Mouse (Mus musculus): ENCODE measurements around the gene Phf2. TPM values are rescaled to one million over a fixed set of nuclear protein-coding genes. Genes with fewer than 3 reads are reported as not detected.
"Not testable (repeated sequence)": the region's sequence is repeated elsewhere in the genome, so short reads cannot be mapped to it uniquely, and the experiment has no call there.

Phf2 gene
- total and polyA plus RNA-seq, 2 experiments from 2014 or later, result 4.7 to 25.0 TPM

DNA sequence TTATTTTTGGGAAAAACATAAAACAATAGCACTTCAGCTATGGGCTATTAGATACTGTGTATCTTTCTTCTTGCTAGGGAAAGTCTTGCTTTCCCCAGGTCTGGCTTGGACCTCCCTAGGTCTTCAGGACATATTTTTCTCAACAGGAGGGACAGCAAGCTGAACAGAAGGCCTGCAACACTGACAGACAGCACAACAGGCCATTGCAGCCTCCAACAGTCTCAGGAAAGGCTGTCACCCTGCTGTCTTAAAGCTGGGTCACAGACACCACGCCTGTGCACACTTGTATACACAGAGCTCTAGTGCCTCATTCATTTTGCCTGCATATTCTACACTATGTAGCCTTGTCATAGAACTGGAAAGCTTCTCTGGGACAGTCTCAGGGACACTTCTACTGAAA is 56.5 kb downstream of the Phf2 start:
- no peak for ATAC-seq
- H3K4me1 ChIP-seq (ENCODE audit: insufficient read depth, low read length), result no peaks in the 10 kb centered on the region
- no peaks in the 10 kb centered on the region for H3K9me3 ChIP-seq (ENCODE audit: low read length)
- peaks cover 66% of the 10 kb centered on the region for H3K36me3 ChIP-seq (ENCODE audit: insufficient read depth, low read length)
- H3K4me2 ChIP-seq (ENCODE audit: low read depth, low read length), result no peak overlapping the region
- no peak for TF ChIP-seq CTCF (IDR thresholded peaks at IDR 0.05; ENCODE audit: low read depth)
- no peak overlapping the region for H3K9ac ChIP-seq (replicated peaks; ENCODE audit: low read length)
- no peak overlapping the region for H3K4me3 ChIP-seq (ENCODE audit: low read length)
- 86% methylated on average over 1 of the region's 1 CpGs for WGBS
- no peaks in the 10 kb centered on the region for H3K27me3 ChIP-seq (ENCODE audit: insufficient read depth, low read length)
- no peak for DNase-seq (ENCODE audit: low spot score)
- no peak overlapping the region for H3K27ac ChIP-seq

DNA sequence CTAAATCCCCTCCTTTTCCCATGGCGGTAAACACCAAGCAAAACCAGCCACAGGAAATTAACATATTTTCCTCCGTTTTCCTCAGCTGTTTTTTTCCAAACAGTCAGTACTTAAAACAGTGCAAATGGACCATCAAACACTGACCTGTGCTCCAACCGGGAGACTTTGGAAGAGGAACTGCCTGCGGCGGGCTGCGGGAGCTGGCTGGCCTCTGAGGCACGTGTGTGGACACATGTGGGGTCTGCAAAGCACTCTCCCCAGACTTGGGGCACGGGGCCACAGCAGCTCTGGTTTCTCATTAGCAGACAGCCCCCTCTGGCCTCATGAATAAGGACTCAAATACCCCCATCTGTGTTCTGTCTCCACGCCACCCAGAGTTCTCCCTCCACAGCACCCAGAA is 59.9 kb downstream of the Phf2 start:
- Histone ChIP-seq H3K36me3 (ENCODE audit: insufficient read depth, low read length) (peaks cover 37% of the 10 kb centered on the region), H3K9ac (replicated peaks; ENCODE audit: low read length) (no peak overlapping the region), H3K4me2 (ENCODE audit: low read depth, low read length) (no peak overlapping the region), H3K27me3 (ENCODE audit: insufficient read depth, low read length) (no peaks in the 10 kb centered on the region), H3K4me3 (ENCODE audit: low read length) (no peak overlapping the region), H3K4me1 (ENCODE audit: insufficient read depth, low read length) (no peaks in the 10 kb centered on the region), H3K27ac (no peak overlapping the region), H3K9me3 (ENCODE audit: low read length) (no peaks in the 10 kb centered on the region)
- ATAC-seq, result no peak
- WGBS, result 79% methylated on average over 9 of the region's 9 CpGs
- no peak for TF ChIP-seq CTCF (IDR thresholded peaks at IDR 0.05; ENCODE audit: low read depth)
- no peak for DNase-seq (ENCODE audit: low spot score)

DNA sequence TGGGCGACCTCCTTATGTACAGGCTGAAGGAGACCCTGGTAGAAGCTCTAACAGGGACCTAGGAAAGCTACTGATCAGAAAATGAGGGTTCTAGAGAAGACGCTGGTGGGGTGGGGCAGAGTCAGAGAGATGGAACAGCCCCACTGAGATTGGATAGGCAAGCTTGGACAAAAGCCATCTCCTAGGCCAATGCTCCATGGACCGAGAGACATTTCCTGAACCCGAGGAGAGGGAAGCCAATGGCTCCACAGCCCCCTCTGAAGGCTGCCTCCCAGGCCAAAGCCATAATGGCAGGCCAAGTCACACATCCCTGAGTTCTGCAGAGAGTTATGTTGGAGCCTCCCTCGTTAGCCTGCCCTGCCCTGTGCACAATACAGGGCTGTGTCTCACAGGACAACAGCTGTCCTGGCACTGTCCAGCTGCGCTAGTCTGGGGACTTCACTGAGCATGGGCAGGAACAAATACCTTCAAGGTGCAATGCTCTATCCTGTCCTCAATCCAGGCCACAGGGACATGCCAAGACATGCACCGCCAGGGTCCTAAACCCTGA is 60.6 kb downstream of the Phf2 start:
- peaks cover 31% of the 10 kb centered on the region for H3K36me3 ChIP-seq (ENCODE audit: insufficient read depth, low read length)
- DNase-seq (ENCODE audit: low spot score), result peak; percentile 19

DNA sequence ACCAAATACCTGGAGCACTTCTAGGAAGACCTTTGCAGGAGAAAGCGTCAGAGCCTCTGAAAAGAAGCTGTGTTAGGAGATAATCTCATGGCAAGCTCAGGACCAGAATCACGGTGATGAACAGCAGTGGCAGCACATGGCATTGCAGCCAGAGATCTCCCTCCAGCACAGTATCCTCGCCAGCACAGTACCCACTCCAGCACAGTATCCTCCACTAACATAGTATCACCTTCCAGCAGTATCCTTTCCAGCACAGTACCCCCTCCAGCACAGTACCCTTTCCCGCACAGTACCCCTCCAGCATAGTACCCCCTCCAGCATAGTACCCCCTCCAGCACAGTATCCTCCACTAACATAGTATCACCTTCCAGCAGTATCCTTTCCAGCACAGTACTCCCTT is 61.3 kb downstream of the Phf2 start:
- H3K9ac ChIP-seq (replicated peaks; ENCODE audit: low read length); H3K27ac ChIP-seq; DNase-seq (ENCODE audit: low spot score); H3K4me3 ChIP-seq (ENCODE audit: low read length); H3K4me1 ChIP-seq (ENCODE audit: insufficient read depth, low read length); H3K4me2 ChIP-seq (ENCODE audit: low read depth, low read length); H3K27me3 ChIP-seq (ENCODE audit: insufficient read depth, low read length); H3K9me3 ChIP-seq (ENCODE audit: low read length): not testable (repeated sequence)
- TF ChIP-seq CTCF (IDR thresholded peaks at IDR 0.05; ENCODE audit: low read depth), result peak; percentile 36
- 81% methylated on average over 4 of the region's 4 CpGs for WGBS
- ATAC-seq, result peak; percentile 41
- peaks cover 29% of the 10 kb centered on the region for H3K36me3 ChIP-seq (ENCODE audit: insufficient read depth, low read length)

More for the DNA sequence above, 60.6 kb downstream of the Phf2 start:
- WGBS, result 75% methylated on average over 7 of the region's 7 CpGs
- ATAC-seq, result no peak
- Histone ChIP-seq H3K9ac (replicated peaks; ENCODE audit: low read length) (no peak overlapping the region), H3K4me1 (ENCODE audit: insufficient read depth, low read length) (no peaks in the 10 kb centered on the region), H3K4me3 (ENCODE audit: low read length) (no peak overlapping the region), H3K9me3 (ENCODE audit: low read length) (no peaks in the 10 kb centered on the region), H3K27ac (no peak overlapping the region), H3K4me2 (ENCODE audit: low read depth, low read length) (no peak overlapping the region), H3K27me3 (ENCODE audit: insufficient read depth, low read length) (no peaks in the 10 kb centered on the region)
- peak; percentile 37; the same call in 1 of the 2 replicates for TF ChIP-seq CTCF (IDR thresholded peaks at IDR 0.05; ENCODE audit: low read depth)

DNA sequence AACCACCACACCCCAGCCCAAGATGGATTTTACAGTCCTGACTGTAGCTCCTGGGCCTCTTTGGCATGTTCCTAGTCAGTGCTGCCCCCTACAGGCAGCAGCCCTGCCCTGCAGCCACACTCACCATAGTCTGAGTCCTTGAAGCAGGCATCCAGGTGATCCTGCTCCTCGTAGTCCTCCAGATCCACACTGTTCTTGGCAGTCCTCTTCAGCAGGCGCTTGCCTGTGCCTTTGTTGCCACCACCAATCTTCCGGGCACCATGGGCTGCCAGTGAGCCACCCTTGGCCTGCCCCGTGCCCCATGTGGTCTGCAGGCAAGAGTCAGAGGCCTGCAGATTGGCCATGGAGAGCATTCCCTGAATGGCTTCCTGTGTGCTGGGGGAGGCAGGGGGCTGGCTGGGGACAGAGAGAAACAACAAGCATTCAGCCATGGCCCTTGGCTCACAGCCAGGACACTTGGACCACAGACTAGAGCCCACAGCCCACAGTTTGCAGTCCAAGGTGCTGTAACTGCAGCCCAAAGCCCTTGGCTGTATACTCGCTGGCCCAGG is 63.4 kb downstream of the Phf2 start:
- no peaks in the 10 kb centered on the region for H3K27me3 ChIP-seq (ENCODE audit: insufficient read depth, low read length)
- peak overlapping the region; percentile 51; the same call in 1 of the 2 replicates for H3K27ac ChIP-seq
- peaks cover 34% of the 10 kb centered on the region for H3K36me3 ChIP-seq (ENCODE audit: insufficient read depth, low read length)
- H3K9ac ChIP-seq (replicated peaks; ENCODE audit: low read length), result 0 out of 2 replicates have a peak overlapping the region, but pooled peaks have one; percentile 4
- WGBS, result 49% methylated on average over 5 of the region's 5 CpGs
- H3K4me1 ChIP-seq (ENCODE audit: insufficient read depth, low read length), result no peaks in the 10 kb centered on the region
- no peaks in the 10 kb centered on the region for H3K9me3 ChIP-seq (ENCODE audit: low read length)
- no peak overlapping the region for H3K4me2 ChIP-seq (ENCODE audit: low read depth, low read length)
- peak; percentile 75 for DNase-seq (ENCODE audit: low spot score)
- no peak overlapping the region for H3K4me3 ChIP-seq (ENCODE audit: low read length)
- peak; percentile 91 for TF ChIP-seq CTCF (IDR thresholded peaks at IDR 0.05; ENCODE audit: low read depth)
- peak; percentile 53 for ATAC-seq

DNA sequence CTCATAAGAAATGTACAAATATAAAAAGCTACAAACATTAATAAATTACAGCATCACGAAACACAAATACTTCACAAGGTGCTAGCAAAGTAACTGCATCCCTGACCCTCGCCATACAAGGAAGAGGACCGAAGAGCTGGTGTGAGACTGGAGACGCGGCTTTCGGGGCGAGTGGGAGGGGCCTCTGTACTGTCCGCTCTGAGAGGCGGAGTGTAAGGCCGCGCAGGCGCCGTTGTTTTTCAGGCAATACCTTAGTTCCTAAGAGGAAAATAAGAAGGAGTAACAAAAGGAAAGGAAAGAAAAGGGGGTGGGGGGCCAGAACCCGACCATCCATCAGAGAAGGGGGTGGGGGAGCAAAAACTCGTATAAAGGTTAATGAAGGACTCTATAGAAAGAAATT is 68.7 kb downstream of the Phf2 start:
- DNase-seq (ENCODE audit: low spot score) (no peak), ATAC-seq (no peak)
- no peak overlapping the region for H3K9ac ChIP-seq (replicated peaks; ENCODE audit: low read length)
- H3K4me3 ChIP-seq (ENCODE audit: low read length), result no peak overlapping the region
- H3K9me3 ChIP-seq (ENCODE audit: low read length), result no peaks in the 10 kb centered on the region
- no peak for TF ChIP-seq CTCF (IDR thresholded peaks at IDR 0.05; ENCODE audit: low read depth)
- H3K4me1 ChIP-seq (ENCODE audit: insufficient read depth, low read length), result no peaks in the 10 kb centered on the region
- peaks cover 23% of the 10 kb centered on the region; the same call in 1 of the 2 replicates for H3K36me3 ChIP-seq (ENCODE audit: insufficient read depth, low read length)
- H3K27me3 ChIP-seq (ENCODE audit: insufficient read depth, low read length), result no peaks in the 10 kb centered on the region
- no peak overlapping the region for H3K27ac ChIP-seq
- H3K4me2 ChIP-seq (ENCODE audit: low read depth, low read length), result no peak overlapping the region
- 45% methylated on average over 15 of the region's 15 CpGs for WGBS

DNA sequence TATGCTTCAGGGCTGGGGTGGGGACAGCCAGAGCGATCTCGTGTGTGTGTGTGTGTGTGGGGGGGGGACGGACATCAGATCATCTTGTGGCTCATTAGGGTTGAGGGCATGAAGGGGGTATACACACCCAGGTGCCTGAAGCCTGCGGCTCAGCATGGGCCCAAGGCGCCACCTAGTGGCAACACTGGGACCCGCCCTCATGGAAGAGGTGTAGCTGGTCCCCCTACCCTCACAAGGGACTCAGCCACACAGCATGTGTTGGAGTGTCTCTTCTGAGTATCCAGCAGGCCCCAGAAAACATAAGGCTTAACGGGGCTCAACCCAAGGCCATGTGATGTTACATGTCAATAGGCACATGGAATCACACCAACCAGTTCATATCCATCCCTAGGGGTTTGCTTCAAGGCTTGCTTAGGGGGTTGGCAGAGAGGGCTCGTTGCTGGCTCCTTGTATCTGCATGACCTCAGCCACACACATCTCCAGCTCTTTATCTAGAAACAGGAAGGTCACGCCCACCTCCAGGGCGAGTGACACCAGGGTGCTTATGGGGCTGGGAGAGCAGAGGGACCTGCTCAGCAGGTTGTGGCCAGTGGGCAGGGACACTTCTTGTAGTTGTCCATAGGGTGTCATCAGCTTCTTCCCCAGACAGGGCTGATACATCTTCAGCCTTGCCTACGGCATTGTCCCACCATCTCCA is 69.9 kb downstream of the Phf2 start:
- TF ChIP-seq CTCF (IDR thresholded peaks at IDR 0.05; ENCODE audit: low read depth), result peak; percentile 96
- Histone ChIP-seq H3K9ac (replicated peaks; ENCODE audit: low read length) (no peak overlapping the region), H3K9me3 (ENCODE audit: low read length) (no peaks in the 10 kb centered on the region), H3K4me3 (ENCODE audit: low read length) (no peak overlapping the region), H3K36me3 (ENCODE audit: insufficient read depth, low read length) (peaks cover 23% of the 10 kb centered on the region; the same call in 1 of the 2 replicates), H3K4me2 (ENCODE audit: low read depth, low read length) (no peak overlapping the region), H3K27ac (no peak overlapping the region), H3K4me1 (ENCODE audit: insufficient read depth, low read length) (no peaks in the 10 kb centered on the region), H3K27me3 (ENCODE audit: insufficient read depth, low read length) (no peaks in the 10 kb centered on the region)
- WGBS, result 37% methylated on average over 11 of the region's 11 CpGs
- ATAC-seq (peak; percentile 65), DNase-seq (ENCODE audit: low spot score) (peak; percentile 79)
